Mouse (Mus musculus) heart, adult 2 months (tissue): ENCODE measurements around the gene Naaa. TPM values are rescaled to one million over a fixed set of nuclear protein-coding genes. Genes with fewer than 3 reads are reported as not detected.
A peak's percentile ranks its signal among the peaks of the same experiment; 100 is the strongest.

Experiments used
- DNase-seq, 2 experiments: peaks; one replicate each; pipeline ENCODE4 v3.0.0; 2021
- H3K27ac ChIP-seq: fragments of 200-600 bp; 2 replicates; pipeline ENCODE4 v1.8.1; 2022
- H3K27me3 ChIP-seq: fragments of 200-500 bp; 2 replicates; pipeline ENCODE4 v1.6.1; 2012; ENCODE audit warnings: mild to moderate bottlenecking, low read length, inconsistent platforms, mixed read lengths; ENCODE audit not compliant: control insufficient read depth, insufficient read depth
- H3K36me3 ChIP-seq: fragments of 200-500 bp; 2 replicates; pipeline ENCODE4 v1.6.1; 2012; ENCODE audit warnings: low read length, inconsistent platforms; ENCODE audit not compliant: control insufficient read depth, insufficient read depth
- H3K4me1 ChIP-seq: fragments of 200-500 bp; 2 replicates; pipeline ENCODE4 v1.6.1; 2011; ENCODE audit warnings: low read length; ENCODE audit not compliant: control insufficient read depth, insufficient read depth
- H3K4me3 ChIP-seq: fragments of 200-600 bp; 2 replicates; pipeline ENCODE4 v1.8.1; 2022
- H3K79me2 ChIP-seq: fragments of 200-500 bp; replicated peaks from 2 replicates; pipeline ENCODE4 v1.6.1; 2012; ENCODE audit warnings: mild to moderate bottlenecking, inconsistent platforms, low read length, moderate library complexity, mixed read lengths; ENCODE audit not compliant: control insufficient read depth, insufficient read depth
- H3K9ac ChIP-seq: fragments of 200-500 bp; 2 replicates; pipeline ENCODE4 v1.6.1; 2012; ENCODE audit warnings: low read depth, mild to moderate bottlenecking, control low read depth, inconsistent platforms, low read length, mixed read lengths
- CTCF ChIP-seq: fragments of 200-600 bp; IDR thresholded peaks from 2 replicates; pipeline ENCODE4 v1.8.1; 2022; ENCODE audit warnings: antibody characterized with exemption, mild to moderate bottlenecking, moderate library complexity
- EP300 ChIP-seq: fragments of 200-500 bp; IDR thresholded peaks from 2 replicates; pipeline ENCODE4 v1.6.1; 2011; ENCODE audit warnings: low read depth, low read length, control low read depth; ENCODE audit not compliant: insufficient read depth
- POLR2A ChIP-seq: fragments of 200-500 bp; IDR thresholded peaks from 2 replicates; pipeline ENCODE4 v1.6.1; 2011; ENCODE audit warnings: mild to moderate bottlenecking, low read depth, low read length, control low read depth; ENCODE audit not compliant: insufficient read depth
- WGBS: fragments of 180-500 bp; shearing (Covaris S2); methylation state at CpG from one replicate; pipeline ENCODE4 v1.1.7; 2018; 5-methylcytosine and 5-hydroxymethylcytosine counted together
- intact Hi-C: fragments of 180-260 bp; cut with DNase I; formaldehyde crosslinking; loops from one replicate; pipeline ENCODE4 v1.15.1; 2025
- polyA plus RNA-seq: library from polyadenylated mRNA; depleted of rRNA; stranded (reverse); fragments of >200 nt; gene quantifications from 2 replicates; pipeline ENCODE4 v1.2.3, GENCODE M21; 2012
- total RNA-seq, 2 experiments: library from RNA; stranded (reverse); gene quantifications; 2 replicates each; pipeline ENCODE4 v1.2.3; 2021

Naaa gene
- total and polyA plus RNA-seq, 3 experiments: 14.2 to 16.8 (median 16.1) TPM

- intact Hi-C loops: no loop called here
Observed at GRCm38 (mm10) chr5:92239333-92240232, 38.4 kb downstream of the Naaa start.

GRCm38 (mm10) chr5:92234939-92235557 lies 42.9 kb downstream of the Naaa start:
- H3K9ac ChIP-seq: no peak overlapping the region
- no peaks in the 10 kb centered on the region; the same call in 1 of the 2 replicates for H3K27me3 ChIP-seq
- H3K4me3 ChIP-seq: no peak overlapping the region
- WGBS: 19% methylated on average over 5 of the region's 5 CpGs
- no peaks in the 10 kb centered on the region for H3K79me2 ChIP-seq
- H3K36me3 ChIP-seq: no peaks in the 10 kb centered on the region
- no peaks in the 10 kb centered on the region for H3K4me1 ChIP-seq
- intact Hi-C loops: no loop called here
- no peak for DNase-seq
- H3K27ac ChIP-seq: no peak overlapping the region
- TF ChIP-seq EP300 (no peak), CTCF (no peak), POLR2A (no peak)

More at GRCm38 (mm10) chr5:92239333-92240232, 38.4 kb downstream of the Naaa start:
- Histone ChIP-seq H3K4me3 (no peak overlapping the region), H3K79me2 (no peaks in the 10 kb centered on the region), H3K27me3 (0 out of 2 replicates have a peak, but pooled peaks cover 1% of the 10 kb centered on the region), H3K4me1 (no peaks in the 10 kb centered on the region), H3K27ac (no peak overlapping the region), H3K9ac (no peak overlapping the region), H3K36me3 (no peaks in the 10 kb centered on the region)
- TF ChIP-seq CTCF (peak; percentile 80), EP300 (no peak), POLR2A (no peak)
- DNase-seq: peak; percentile 38 to 64
- WGBS: 40% methylated on average over 29 of the region's 29 CpGs

- intact Hi-C loops: no loop called here
- H3K9ac ChIP-seq: no peak overlapping the region
- no peak overlapping the region for H3K4me3 ChIP-seq
- H3K4me1 ChIP-seq: no peaks in the 10 kb centered on the region
- TF ChIP-seq CTCF (no peak), POLR2A (no peak), EP300 (no peak)
- WGBS: 77% methylated on average over 4 of the region's 4 CpGs
- H3K27me3 ChIP-seq: no peaks in the 10 kb centered on the region; the same call in 1 of the 2 replicates
- DNase-seq: no peak
- no peak overlapping the region for H3K27ac ChIP-seq
- no peaks in the 10 kb centered on the region for H3K79me2 ChIP-seq
- no peaks in the 10 kb centered on the region for H3K36me3 ChIP-seq
Observed at GRCm38 (mm10) chr5:92233366-92233765, 44.6 kb downstream of the Naaa start.

- DNase-seq: no peak
- H3K79me2 ChIP-seq: no peaks in the 10 kb centered on the region
- intact Hi-C loops: no loop called here
- H3K27me3 ChIP-seq: no peaks in the 10 kb centered on the region; the same call in 1 of the 2 replicates
- H3K4me3 ChIP-seq: no peak overlapping the region
- H3K4me1 ChIP-seq: no peaks in the 10 kb centered on the region
- no peak overlapping the region for H3K9ac ChIP-seq
- TF ChIP-seq POLR2A (no peak), CTCF (no peak), EP300 (no peak)
- no peaks in the 10 kb centered on the region for H3K36me3 ChIP-seq
- no peak overlapping the region for H3K27ac ChIP-seq
- WGBS: 79% methylated on average over 10 of the region's 10 CpGs
Observed at GRCm38 (mm10) chr5:92231836-92232235, 46.1 kb downstream of the Naaa start.

GRCm38 (mm10) chr5:92230306-92230705 lies 47.7 kb downstream of the Naaa start:
- Histone ChIP-seq H3K79me2 (no peaks in the 10 kb centered on the region), H3K4me3 (no peak overlapping the region), H3K4me1 (no peaks in the 10 kb centered on the region), H3K9ac (no peak overlapping the region), H3K36me3 (no peaks in the 10 kb centered on the region), H3K27ac (no peak overlapping the region), H3K27me3 (no peaks in the 10 kb centered on the region; the same call in 1 of the 2 replicates)
- WGBS: 82% methylated on average over 11 of the region's 11 CpGs
- DNase-seq: no peak
- TF ChIP-seq EP300 (no peak), CTCF (no peak), POLR2A (no peak)
- intact Hi-C loops: no loop called here

- no peak overlapping the region for H3K27ac ChIP-seq
- H3K4me3 ChIP-seq: no peak overlapping the region
- TF ChIP-seq EP300 (no peak), CTCF (no peak), POLR2A (no peak)
- intact Hi-C loops: no loop called here
- no peak for DNase-seq
- no peaks in the 10 kb centered on the region for H3K4me1 ChIP-seq
- H3K9ac ChIP-seq: no peak overlapping the region
- no peaks in the 10 kb centered on the region for H3K36me3 ChIP-seq
- no peaks in the 10 kb centered on the region; the same call in 1 of the 2 replicates for H3K27me3 ChIP-seq
- H3K79me2 ChIP-seq: no peaks in the 10 kb centered on the region
- 94% methylated on average over 3 of the region's 3 CpGs for WGBS
Observed at GRCm38 (mm10) chr5:92229514-92229913, 48.5 kb downstream of the Naaa start.
